In the genomic region with DNA sequence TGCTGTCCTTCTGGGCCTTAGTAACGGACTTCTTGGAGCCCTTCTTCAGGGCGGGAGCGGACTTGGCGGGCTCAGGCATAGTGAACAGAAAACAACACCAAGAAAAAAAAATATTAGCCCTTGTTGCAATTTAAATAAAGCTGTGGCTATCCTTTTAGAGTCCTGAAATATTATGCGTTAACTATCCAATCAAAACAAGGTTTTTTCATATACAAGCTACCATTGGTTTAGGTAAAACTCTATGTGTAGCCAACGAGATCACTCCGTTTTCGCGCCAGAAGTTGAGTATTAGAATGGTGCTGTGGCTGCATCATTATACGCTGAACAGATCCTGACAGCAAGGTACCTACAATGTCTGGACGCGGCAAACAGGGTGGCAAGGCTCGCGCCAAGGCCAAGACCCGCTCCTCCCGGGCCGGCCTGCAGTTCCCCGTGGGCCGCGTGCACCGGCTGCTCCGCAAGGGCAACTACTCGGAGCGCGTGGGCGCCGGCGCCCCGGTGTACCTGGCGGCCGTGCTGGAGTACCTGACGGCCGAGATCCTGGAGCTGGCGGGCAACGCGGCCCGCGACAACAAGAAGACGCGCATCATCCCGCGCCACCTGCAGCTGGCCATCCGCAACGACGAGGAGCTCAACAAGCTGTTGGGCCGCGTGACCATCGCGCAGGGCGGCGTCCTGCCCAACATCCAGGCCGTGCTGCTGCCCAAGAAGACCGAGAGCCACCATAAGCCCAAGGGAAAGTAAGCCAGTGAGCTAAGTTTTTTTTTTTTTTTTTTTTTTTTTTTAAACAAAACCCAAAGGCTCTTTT, we compare ENCODE assay signal across 8 mouse cellular contexts. TPM values are rescaled to one million over a fixed set of nuclear protein-coding genes. Genes with fewer than 3 reads are reported as not detected.
DNase-seq lines count a peak whose midpoint lies in the region; ATAC-seq lines count a peak whose summit lies in the region.
"Not testable (repeated sequence)": the region's sequence is repeated elsewhere in the genome, so short reads cannot be mapped to it uniquely, and the experiment has no call there.

Hist1h2af (plus strand) TSS at position 347 of the 808 bp plus-strand sequence.

- peak; percentile 59 for DNase-seq in adrenal gland, adult 8-10 months
- DNase-seq in embryo, embryonic 9.5 days (ENCODE audit: extremely low spot score): peak; percentile 87
- peak; percentile 83 to 93 for DNase-seq in left cerebral cortex, postnatal 25 days (ENCODE audit: low spot score in 2 of 2)
- peak; percentile 57 for DNase-seq in right cerebral cortex, postnatal 14 days
- peak; percentile 89 for DNase-seq in yolk sac, embryonic 10.5 days (ENCODE audit: low spot score)

- H3K4me1 ChIP-seq in intestine, embryonic 16.5 days (ENCODE audit: control insufficient read depth, insufficient read depth, low read length): peaks cover 23% of the 10 kb centered on the region
- peaks cover 59% of the 10 kb centered on the region for H3K4me1 ChIP-seq in megakaryocyte, embryonic 14.5 days

- WGBS in intestine, embryonic 16.5 days: under 1% methylated on average over 24 of the region's 53 CpGs

- not testable (repeated sequence) for H3K9me3 ChIP-seq in intestine, embryonic 16.5 days (ENCODE audit: control insufficient read depth, low read length); megakaryocyte, embryonic 14.5 days

- peak within 1 kb of the TSS; percentile 74 for H3K9ac ChIP-seq in intestine, embryonic 16.5 days (ENCODE audit: low read depth, low read length)

- intact Hi-C loops in left cerebral cortex, postnatal 25 days (cut with DNase I): loop anchor here (5.0 kb wide), 3 partner anchors 89 to 1816 kb away; partner anchors contain the start of genes Hist1h1c, Hist1h1e, Hist1h2ai and Hist1h2be

- peak within 1 kb of the TSS; percentile 98 for H3K27ac ChIP-seq in intestine, embryonic 16.5 days (ENCODE audit: low read length)

- peak within 1 kb of the TSS; percentile 55 for H3K4me3 ChIP-seq in intestine, embryonic 16.5 days (ENCODE audit: low read length)
- peak within 1 kb of the TSS; percentile 95 for H3K4me3 ChIP-seq in megakaryocyte, embryonic 14.5 days (replicated peaks)

- peak; percentile 28 for ATAC-seq in granulocyte monocyte progenitor cell, adult 5-6 weeks (replicated peaks; ENCODE audit: poor library complexity, severe bottlenecking)
- peak; percentile 51 for ATAC-seq in intestine, embryonic 16.5 days

- peak within 1 kb of the TSS; percentile 65 for H3K4me2 ChIP-seq in intestine, embryonic 16.5 days (ENCODE audit: low read depth, low read length)

- not testable (repeated sequence) for H3K36me3 ChIP-seq in intestine, embryonic 16.5 days (ENCODE audit: control insufficient read depth, insufficient read depth, low read length); megakaryocyte, embryonic 14.5 days (replicated peaks; ENCODE audit: low read length)

- not testable (repeated sequence) for H3K27me3 ChIP-seq in intestine, embryonic 16.5 days (replicated peaks; ENCODE audit: control insufficient read depth, insufficient read depth, low read length); megakaryocyte, embryonic 14.5 days (replicated peaks)

RNA-seq across cellular contexts. Expression of gene Hist1h2af, which starts in this region (rescaled TPM):
- total RNA-seq in adrenal gland, adult 8-10 months (2022): 10 to 100 TPM in 3 of 4 experiments, 1 to 10 TPM in 1; 8.2 to 20.8 (median 16.2) TPM
- 23.5 TPM in 1 of 2 replicates, not detected in the other for total RNA-seq in granulocyte monocyte progenitor cell, adult 5-6 weeks (2014; fragmentation: Nextera tagmentation)
- 2,010 and 2,453 TPM in 2 replicates for total RNA-seq in granulocyte monocyte progenitor cell, adult 5-6 weeks (2017)
- polyA plus RNA-seq in intestine, embryonic 16.5 days (2015; fragmentation: Nextera tagmentation; extraction: Ambion mirVana): 2.5 and 3.6 TPM in 2 replicates
- 1 to 10 TPM; 1.6 to 3.9 TPM for total RNA-seq in left cerebral cortex, postnatal 25 days (2021)
- 37.2 and 163 TPM in 2 replicates for polyA plus RNA-seq in megakaryocyte, embryonic 14.5 days (2012; ENCODE audit: insufficient read depth, low replicate concordance)

Comparison
In these comparisons a context has a peak if more than half of its experiments do, and no peak if none do; other contexts are left out.
1. Peak in every context shown above with its lines: DNase-seq, ATAC-seq, H3K4me3 ChIP-seq and H3K27ac ChIP-seq.